Comparison of ENCODE assay signal across 18 mouse cellular contexts in genomic region chr8:26468441-26468840, GRCm38 (mm10).
DNase-seq lines count a peak whose midpoint lies in the region; TF ChIP-seq lines count a peak whose summit lies in the region.
"Had no signal": no experiment of that assay in that cellular context is flagged by ENCODE, and none has a peak within 500 bp of the region (broad histone marks: within the 10 kb centered on the region; RNA-seq: fewer than 3 reads in every experiment).

No protein-coding gene starts in this region.

- H3K9ac ChIP-seq in heart, adult 2 months (ENCODE audit: low read depth, low read length), result no peak overlapping the region
- no peak overlapping the region for H3K9ac ChIP-seq in CH12.LX (ENCODE audit: insufficient read depth, low read depth)
- H3K9ac ChIP-seq: heart, embryonic 15.5 days; hindbrain, embryonic 12.5 days; kidney, embryonic 15.5 days; liver, embryonic 14.5 days had no signal

- H3K9me3 ChIP-seq in CH12.LX (replicated peaks; ENCODE audit: low read length), result no peaks in the 10 kb centered on the region
- H3K9me3 ChIP-seq: forebrain, embryonic 10.5 days; heart, embryonic 15.5 days; hindbrain, embryonic 12.5 days; kidney, embryonic 15.5 days had no signal

- WGBS in heart, adult 2 months, result 80% methylated on average over 2 of the region's 2 CpGs
- WGBS in kidney, adult 2 months, result 86% methylated on average over 2 of the region's 2 CpGs

- H3K4me2 ChIP-seq in CH12.LX (ENCODE audit: insufficient read depth, low read depth, poor library complexity, severe bottlenecking), result no peak overlapping the region
- H3K4me2 ChIP-seq: heart, embryonic 15.5 days; hindbrain, embryonic 12.5 days; kidney, embryonic 15.5 days; midbrain, embryonic 11.5 days had no signal

- TF ChIP-seq CTCF in heart, adult 2 months (IDR thresholded peaks at IDR 0.05), result peak; percentile 50
- TF ChIP-seq CTCF in kidney, adult 2 months (conservative IDR thresholded peaks at IDR 0.05; ENCODE audit: insufficient read depth, insufficient read length, low read depth, low read length), result 0 out of 2 replicates have a peak, but pooled peaks have one; percentile 7
- peak in 1 of 2 experiments; percentile 37; a peak in 1 of 4 replicates for TF ChIP-seq CTCF in CH12.LX (conservative IDR thresholded peaks at IDR 0.05 in 1 of 2, IDR thresholded peaks at IDR 0.05 in 1 of 2; ENCODE audit: low read depth in 2 of 2, low read length in 2 of 2)

- no peaks in the 10 kb centered on the region for H3K4me1 ChIP-seq in heart, adult 2 months (ENCODE audit: control insufficient read depth, insufficient read depth, low read length)
- no peaks in the 10 kb centered on the region for H3K4me1 ChIP-seq in kidney, adult 2 months (ENCODE audit: control insufficient read depth, insufficient read depth, low read length)
- no peaks in the 10 kb centered on the region for H3K4me1 ChIP-seq in CH12.LX (ENCODE audit: control insufficient read depth in 1 of 2, insufficient read depth in 2 of 2)

- TF ChIP-seq EP300 in heart, adult 2 months (IDR thresholded peaks at IDR 0.05; ENCODE audit: insufficient read depth, low read depth, low read length), result no peak
- TF ChIP-seq EP300 in CH12.LX (IDR thresholded peaks at IDR 0.05; ENCODE audit: low read length), result no peak

- H3K27me3 ChIP-seq in heart, adult 2 months (ENCODE audit: control insufficient read depth, insufficient read depth, low read length), result no peaks in the 10 kb centered on the region
- no peaks in the 10 kb centered on the region for H3K27me3 ChIP-seq in kidney, adult 2 months (replicated peaks; ENCODE audit: control insufficient read depth, insufficient read depth, low read length)
- H3K27me3 ChIP-seq in CH12.LX (replicated peaks), result no peaks in the 10 kb centered on the region
- H3K27me3 ChIP-seq: heart, embryonic 15.5 days; hindbrain, embryonic 12.5 days had no signal

- dilution Hi-C loops in CH12.LX (cut with MboI; ENCODE audit: extremely low pct_ligation_motif_present, extremely low pct_unique_long_range_greater_than_20kb, low sequenced_read_pairs), result no loop called here

- H3K27ac ChIP-seq in heart, adult 2 months, result no peak overlapping the region
- no peak overlapping the region for H3K27ac ChIP-seq in kidney, adult 2 months (ENCODE audit: insufficient read depth, low read depth, low read length)
- H3K27ac ChIP-seq in CH12.LX (ENCODE audit: insufficient read depth, low read depth), result no peak overlapping the region
- H3K27ac ChIP-seq: forebrain, embryonic 10.5 days; heart, embryonic 15.5 days; hindbrain, embryonic 12.5 days; kidney, embryonic 15.5 days; left cerebral cortex, adult 2 months; liver, embryonic 14.5 days had no signal

- H3K79me2 ChIP-seq in heart, adult 2 months (replicated peaks; ENCODE audit: control insufficient read depth, insufficient read depth, low read length), result no peaks in the 10 kb centered on the region
- no peaks in the 10 kb centered on the region for H3K79me2 ChIP-seq in CH12.LX (replicated peaks; ENCODE audit: control insufficient read depth, extremely low read depth, insufficient read depth, poor library complexity, severe bottlenecking)

- intact Hi-C loops in heart, adult 2 months (cut with DNase I), result loop anchor here (5.0 kb wide), 1 partner anchor 514 kb away; no protein-coding TSS in a partner anchor
- intact Hi-C loops in heart, postnatal 36 days (cut with DNase I), result no loop called here

- TF ChIP-seq POLR2A in heart, adult 2 months (IDR thresholded peaks at IDR 0.05; ENCODE audit: insufficient read depth, low read depth, low read length), result no peak
- TF ChIP-seq POLR2A in kidney, adult 2 months (IDR thresholded peaks at IDR 0.05; ENCODE audit: low read depth, low read length), result no peak
- TF ChIP-seq POLR2A in CH12.LX (IDR thresholded peaks at IDR 0.05; ENCODE audit: low read depth, low read length), result no peak

- no peaks in the 10 kb centered on the region for H3K36me3 ChIP-seq in heart, adult 2 months (ENCODE audit: control insufficient read depth, insufficient read depth, low read length)
- no peaks in the 10 kb centered on the region for H3K36me3 ChIP-seq in kidney, adult 2 months (ENCODE audit: control insufficient read depth, insufficient read depth, low read length)
- no peaks in the 10 kb centered on the region for H3K36me3 ChIP-seq in CH12.LX (replicated peaks in 1 of 2; ENCODE audit: control insufficient read depth in 1 of 2, insufficient read depth in 1 of 2, low read length in 1 of 2)
- H3K36me3 ChIP-seq: forebrain, embryonic 10.5 days; heart, embryonic 15.5 days; hindbrain, embryonic 12.5 days; kidney, embryonic 15.5 days had no signal

- DNase-seq in adrenal gland, postnatal 14 days, result peak; percentile 13
- no peak for DNase-seq in adrenal gland, postnatal 4 days (ENCODE audit: low spot score in 2 of 2)
- no peak for DNase-seq in heart, adult 2 months
- DNase-seq in heart, postnatal 36 days, result no peak
- DNase-seq in kidney, adult 2 months, result no peak
- DNase-seq in kidney, adult 11 months, result no peak
- no peak for DNase-seq in CH12.LX (ENCODE audit: extremely low read depth)
- DNase-seq: adrenal gland, postnatal 10 days; cerebellum, adult 9-11 months; thymus, adult 18-20 months; thymus, postnatal 36 days had no signal

- no peak overlapping the region for H3K4me3 ChIP-seq in heart, adult 2 months
- H3K4me3 ChIP-seq in kidney, adult 2 months (ENCODE audit: insufficient read depth, low read depth, low read length), result no peak overlapping the region
- no peak overlapping the region for H3K4me3 ChIP-seq in CH12.LX (replicated peaks in 1 of 3; ENCODE audit: low read depth in 2 of 3, low read length in 2 of 3, poor library complexity in 1 of 3)
- H3K4me3 ChIP-seq: forebrain, embryonic 10.5 days; heart, embryonic 15.5 days; hindbrain, embryonic 12.5 days; kidney, embryonic 15.5 days; left cerebral cortex, adult 2 months had no signal

- in situ Hi-C loops in CH12.LX (cut with MboI; ENCODE audit: low pct_ligation_motif_present, low pct_unique_long_range_greater_than_20kb, low sequenced_read_pairs), result no loop called here

- TF ChIP-seq RAD21 in CH12.LX (IDR thresholded peaks at IDR 0.05; ENCODE audit: low read depth, low read length), result peak; percentile 33

TF ChIP-seq in CH12.LX, 34 proteins besides CTCF, POLR2A, EP300 and RAD21:
- TF ChIP-seq BHLHE40 (IDR thresholded peaks at IDR 0.05; ENCODE audit: low read depth, low read length) (no peak), SMC3 (IDR thresholded peaks at IDR 0.05; ENCODE audit: low read depth, low read length) (peak; percentile 26; the same call in 1 of the 2 replicates)
TF ChIP-seq in CH12.LX: peak in this region for 1.
